Mouse (Mus musculus): ENCODE data around the gene A730061H03Rik. TPM values are rescaled to one million over a fixed set of nuclear protein-coding genes. Genes with fewer than 3 reads are reported as not detected.
A peak's percentile ranks its signal among the peaks of the same experiment; 100 is the strongest.

Gene A730061H03Rik
- 0.56 and 1.3 TPM in 2 replicates for polyA plus RNA-seq (2015; fragmentation: Nextera tagmentation; extraction: Ambion mirVana)

DNA sequence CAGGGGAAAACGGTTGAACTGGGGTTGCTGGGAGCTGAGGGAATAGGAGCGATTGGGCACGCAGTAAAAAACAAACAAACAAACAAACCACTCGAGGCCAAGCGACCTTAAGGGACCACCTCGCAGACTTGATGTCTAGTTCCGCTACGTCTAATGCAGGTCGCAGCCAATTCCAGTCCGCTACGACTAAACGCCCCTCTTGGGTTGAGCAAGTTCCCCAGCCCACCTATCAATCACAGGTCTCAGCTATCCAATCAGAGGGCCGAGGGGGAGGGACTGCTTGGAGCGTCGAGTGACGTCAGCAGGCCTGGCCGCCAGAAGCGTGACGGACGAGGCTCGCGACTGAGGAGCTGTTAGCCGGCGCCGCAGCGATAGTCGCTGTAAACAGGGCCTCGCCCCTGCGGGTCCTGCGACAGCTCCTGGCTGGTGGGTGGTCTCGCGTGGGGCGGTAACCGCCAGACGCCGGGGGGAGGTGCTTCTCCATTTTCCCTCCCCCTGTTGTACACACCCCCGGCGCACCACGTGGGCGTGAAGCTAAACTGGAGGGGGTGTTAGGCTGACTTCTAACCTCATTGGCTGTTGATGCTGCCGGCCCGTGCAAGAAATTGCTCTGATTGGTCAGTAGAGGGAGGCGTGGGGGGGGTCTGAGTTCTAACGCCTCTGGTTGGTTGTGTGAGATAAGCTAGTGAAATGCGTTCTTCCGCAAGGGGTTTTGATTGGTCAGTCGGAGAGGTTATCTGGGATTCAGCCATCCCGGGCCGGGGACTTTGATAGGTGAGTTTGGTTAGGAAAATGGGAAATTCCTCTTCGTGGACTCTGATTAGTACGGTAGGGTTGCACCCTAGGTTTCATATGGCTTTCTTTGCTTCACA, at the start of gene A730061H03Rik:
TSS of gene A730061H03Rik (minus strand) at position 205 of the 872 bp plus-strand sequence.
- H3K36me3 ChIP-seq, result peaks cover 32% of the 10 kb centered on the region
- H3K4me3 ChIP-seq, result peak within 1 kb of the TSS; percentile 69
- H3K27me3 ChIP-seq (replicated peaks), result no peaks in the 10 kb centered on the region
- H3K27ac ChIP-seq (replicated peaks), result peak within 1 kb of the TSS; percentile 99
- peak within 1 kb of the TSS; percentile 78 for H3K4me2 ChIP-seq
- H3K9me3 ChIP-seq, result no peaks in the 10 kb centered on the region
- peaks cover 30% of the 10 kb centered on the region for H3K4me1 ChIP-seq
- peak; percentile 92 for ATAC-seq (ENCODE audit: extremely low read depth, insufficient number of reproducible peaks, low FRiP score, low TSS enrichment)
- WGBS, result under 1% methylated on average over 51 of the region's 51 CpGs
- peak within 1 kb of the TSS; percentile 89 for H3K9ac ChIP-seq

DNA sequence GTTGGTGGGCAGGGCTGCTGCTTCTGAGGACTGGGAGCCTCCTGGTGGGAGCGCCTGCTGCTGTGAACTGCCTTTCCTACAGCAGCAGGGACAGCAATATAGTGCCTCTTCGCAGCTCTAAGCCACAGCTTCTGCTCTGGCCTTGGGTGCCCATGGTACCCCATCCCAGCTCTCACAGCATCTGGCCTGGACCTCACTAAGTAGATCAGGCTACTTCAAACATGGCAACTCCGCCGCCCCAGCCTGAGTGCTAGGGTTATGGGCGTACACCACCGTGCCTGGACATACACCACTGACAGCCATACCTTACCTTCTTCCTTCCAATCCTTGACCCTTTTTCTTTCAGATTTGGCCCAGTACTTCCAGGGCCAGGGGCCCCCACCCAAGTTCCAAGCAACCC, 48.1 kb upstream of the A730061H03Rik start:
- Histone ChIP-seq H3K9ac (no peak overlapping the region), H3K4me1 (peaks cover 29% of the 10 kb centered on the region), H3K36me3 (peaks cover 61% of the 10 kb centered on the region), H3K4me2 (no peak overlapping the region), H3K9me3 (no peaks in the 10 kb centered on the region), H3K27me3 (replicated peaks) (no peaks in the 10 kb centered on the region), H3K27ac (replicated peaks) (no peak overlapping the region), H3K4me3 (no peak overlapping the region)
- ATAC-seq (ENCODE audit: extremely low read depth, insufficient number of reproducible peaks, low FRiP score, low TSS enrichment), result no peak
- WGBS, result 92% methylated on average over 6 of the region's 6 CpGs

DNA sequence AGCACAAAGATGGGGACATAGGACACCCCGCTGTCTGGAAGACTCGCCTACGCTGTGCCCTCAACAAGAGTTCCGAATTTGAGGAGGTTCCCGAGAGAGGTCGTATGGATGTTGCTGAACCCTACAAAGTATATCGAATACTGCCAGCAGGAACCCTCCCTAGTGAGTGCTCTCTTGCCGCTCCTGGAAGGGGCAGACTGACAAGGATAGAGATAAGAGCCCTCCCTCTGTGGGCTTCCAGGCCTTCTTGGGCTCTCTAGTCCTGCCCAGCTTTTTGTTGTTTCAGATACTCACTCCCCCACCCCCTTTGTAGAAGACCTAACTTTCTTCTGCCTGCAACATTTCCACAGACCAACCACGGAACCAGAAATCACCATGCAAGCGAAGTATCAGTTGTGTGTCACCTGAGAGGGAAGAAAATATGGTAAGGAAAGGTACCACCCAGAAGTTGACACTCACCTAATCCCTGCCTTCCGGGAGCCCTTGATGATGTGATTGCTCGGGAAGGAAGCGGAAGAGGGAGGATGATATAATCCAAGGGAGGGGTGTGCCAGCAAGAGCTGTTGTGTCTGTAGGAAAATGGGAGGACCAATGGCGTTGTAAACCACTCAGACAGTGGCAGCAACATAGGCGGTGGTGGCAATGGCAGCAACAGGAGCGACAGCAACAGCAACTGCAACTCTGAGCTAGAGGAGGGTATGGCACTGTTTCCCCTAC, 45.7 kb upstream of the A730061H03Rik start:
- Histone ChIP-seq H3K27ac (replicated peaks) (no peak overlapping the region), H3K4me3 (no peak overlapping the region), H3K36me3 (peaks cover 86% of the 10 kb centered on the region), H3K27me3 (replicated peaks) (no peaks in the 10 kb centered on the region), H3K4me2 (no peak overlapping the region), H3K9me3 (no peaks in the 10 kb centered on the region), H3K9ac (0 out of 2 replicates have a peak overlapping the region, but pooled peaks have one; percentile 37), H3K4me1 (peaks cover 17% of the 10 kb centered on the region)
- no peak for ATAC-seq (ENCODE audit: extremely low read depth, insufficient number of reproducible peaks, low FRiP score, low TSS enrichment)
- WGBS, result 73% methylated on average over 16 of the region's 16 CpGs

DNA sequence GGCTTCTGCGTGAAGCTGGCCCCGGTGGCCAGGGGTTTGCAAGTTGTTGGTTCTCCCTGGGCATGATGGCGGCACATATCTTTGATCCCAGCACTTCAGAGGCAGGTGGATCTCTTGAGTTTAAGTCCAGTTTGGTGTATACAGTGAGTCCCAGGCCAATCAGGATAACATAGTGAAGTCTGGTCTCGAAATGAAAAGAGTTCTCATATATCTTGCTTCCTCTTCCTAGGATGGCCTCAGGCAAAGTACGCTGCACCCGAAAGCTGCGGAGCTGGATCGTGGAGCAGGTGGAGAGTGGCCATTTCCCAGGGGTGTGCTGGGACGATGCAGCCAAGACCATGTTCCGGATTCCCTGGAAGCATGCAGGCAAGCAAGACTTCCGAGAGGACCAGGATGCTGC, 44.6 kb upstream of the A730061H03Rik start:
- Histone ChIP-seq H3K9ac (0 out of 2 replicates have a peak overlapping the region, but pooled peaks have one; percentile 21), H3K4me3 (peak overlapping the region; percentile 54), H3K9me3 (no peaks in the 10 kb centered on the region), H3K27me3 (replicated peaks) (no peaks in the 10 kb centered on the region), H3K4me1 (peaks cover 17% of the 10 kb centered on the region), H3K27ac (replicated peaks) (0 out of 2 replicates have a peak overlapping the region, but pooled peaks have one; percentile 84), H3K36me3 (peaks cover 88% of the 10 kb centered on the region), H3K4me2 (peak overlapping the region; percentile 72)
- ATAC-seq (ENCODE audit: extremely low read depth, insufficient number of reproducible peaks, low FRiP score, low TSS enrichment), result no peak
- 93% methylated on average over 11 of the region's 11 CpGs for WGBS

DNA sequence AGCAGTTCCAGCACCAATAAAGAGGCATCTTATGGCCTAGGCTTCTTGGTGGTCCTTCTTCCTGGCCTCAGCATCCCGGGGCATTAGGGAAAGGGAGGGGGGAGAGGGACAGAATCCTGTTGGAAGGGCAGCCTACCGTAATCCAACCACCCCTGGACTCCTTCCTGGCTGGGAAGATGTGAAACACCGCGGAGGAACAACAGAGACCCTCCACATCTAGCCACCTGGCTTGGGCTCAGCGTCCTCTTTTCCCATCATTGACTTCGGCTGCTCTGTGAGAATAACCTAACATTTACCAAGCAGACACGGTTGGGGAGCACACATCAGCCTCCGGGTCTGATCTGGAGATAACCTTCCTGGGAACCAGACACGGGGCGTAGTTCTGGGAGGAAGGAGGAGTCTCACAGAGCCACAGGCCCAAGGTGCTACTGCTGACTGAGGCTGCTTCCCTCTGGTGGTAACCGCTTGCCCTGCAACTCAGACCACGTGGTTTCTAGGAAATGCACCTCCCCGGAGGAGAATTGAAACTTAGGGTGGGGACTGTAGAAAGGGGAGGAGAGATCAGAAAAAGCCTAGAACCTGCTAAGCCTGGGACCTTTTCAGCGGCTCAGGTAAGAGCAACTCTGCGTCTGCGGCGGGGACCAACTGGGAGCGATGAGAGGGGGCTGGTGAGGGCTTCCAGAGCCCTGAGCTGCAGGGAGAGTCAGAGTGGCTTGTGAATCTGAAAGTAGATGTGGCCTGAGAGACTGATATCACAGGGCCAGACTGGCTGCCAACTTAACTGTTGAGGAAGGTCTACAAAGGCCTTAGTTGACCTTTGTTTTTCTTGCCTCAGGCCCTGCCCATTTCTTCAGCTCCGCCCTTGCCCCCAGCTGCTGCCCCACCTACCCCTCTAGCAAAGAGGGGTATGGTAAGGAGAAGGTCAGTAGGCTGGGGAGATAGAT, 43.7 kb upstream of the A730061H03Rik start:
- H3K27ac ChIP-seq (replicated peaks), result peak overlapping the region; percentile 84
- H3K36me3 ChIP-seq, result peaks cover 88% of the 10 kb centered on the region
- ATAC-seq (ENCODE audit: extremely low read depth, insufficient number of reproducible peaks, low FRiP score, low TSS enrichment), result peak; percentile 78
- peak overlapping the region; percentile 54 for H3K4me3 ChIP-seq
- peak overlapping the region; percentile 72 for H3K4me2 ChIP-seq
- H3K9me3 ChIP-seq, result no peaks in the 10 kb centered on the region
- peak overlapping the region; percentile 81 for H3K9ac ChIP-seq
- H3K4me1 ChIP-seq, result peaks cover 17% of the 10 kb centered on the region
- H3K27me3 ChIP-seq (replicated peaks), result no peaks in the 10 kb centered on the region
- 14% methylated on average over 19 of the region's 19 CpGs for WGBS

GRCm38 (mm10) chr14:55603271-55603632, 43.0 kb upstream of the A730061H03Rik start, which contains the start of gene Irf9:
TSS of gene Irf9 (plus strand) at chr14:55603571.
- 79% methylated on average over 7 of the region's 7 CpGs for WGBS
- H3K4me2 ChIP-seq, result peak within 1 kb of the TSS; percentile 72
- H3K27ac ChIP-seq (replicated peaks), result peak within 1 kb of the TSS; percentile 84
- H3K4me1 ChIP-seq, result peaks cover 17% of the 10 kb centered on the region
- no peak for ATAC-seq (ENCODE audit: extremely low read depth, insufficient number of reproducible peaks, low FRiP score, low TSS enrichment)
- H3K4me3 ChIP-seq, result peak within 1 kb of the TSS; percentile 54
- H3K9me3 ChIP-seq, result no peaks in the 10 kb centered on the region
- H3K27me3 ChIP-seq (replicated peaks), result no peaks in the 10 kb centered on the region
- H3K36me3 ChIP-seq, result peaks cover 88% of the 10 kb centered on the region
- H3K9ac ChIP-seq, result peak within 1 kb of the TSS; percentile 81

- peaks cover 11% of the 10 kb centered on the region; the same call in 1 of the 2 replicates for H3K4me1 ChIP-seq
- no peak overlapping the region for H3K4me3 ChIP-seq
- no peaks in the 10 kb centered on the region for H3K27me3 ChIP-seq (replicated peaks)
- WGBS, result 91% methylated on average over 21 of the region's 21 CpGs
- no peak overlapping the region for H3K27ac ChIP-seq (replicated peaks)
- no peak overlapping the region for H3K9ac ChIP-seq
- ATAC-seq (ENCODE audit: extremely low read depth, insufficient number of reproducible peaks, low FRiP score, low TSS enrichment), result no peak
- H3K36me3 ChIP-seq, result peaks cover 98% of the 10 kb centered on the region
- no peak overlapping the region for H3K4me2 ChIP-seq
- H3K9me3 ChIP-seq, result no peaks in the 10 kb centered on the region
Observed at GRCm38 (mm10) chr14:55598521-55599390, 38.5 kb upstream of the A730061H03Rik start.

DNA sequence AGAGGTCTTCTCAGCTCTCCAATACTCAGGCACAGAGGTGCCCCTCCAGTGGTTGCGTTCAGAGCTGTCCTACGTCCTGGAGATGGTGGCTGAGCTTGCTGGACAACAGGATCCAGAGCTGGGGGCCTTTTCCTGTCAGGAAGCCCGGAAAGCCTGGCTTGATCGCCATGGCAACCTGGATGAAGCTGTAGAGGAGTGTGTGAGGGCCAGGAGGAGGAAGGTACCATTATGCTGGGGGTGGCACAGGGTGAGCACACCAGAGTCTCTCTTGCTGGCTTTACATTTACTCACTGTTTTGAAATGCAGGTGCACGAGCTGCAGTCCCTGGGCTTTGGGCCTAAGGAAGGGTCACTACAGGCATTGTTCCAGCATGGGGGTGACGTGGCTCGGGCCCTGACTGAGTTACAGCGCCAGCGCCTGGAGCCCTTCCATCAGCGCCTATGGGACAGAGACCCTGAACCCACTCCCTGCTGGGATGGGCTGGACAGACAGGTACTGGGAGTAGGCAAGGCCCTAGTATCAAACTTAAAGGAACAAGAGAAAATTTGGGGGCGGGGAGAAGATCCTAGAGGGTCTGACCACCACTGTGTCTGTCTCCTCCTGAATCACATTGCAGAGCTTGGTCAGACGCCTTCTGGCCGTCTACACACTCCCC, 36.0 kb upstream of the A730061H03Rik start:
- no peaks in the 10 kb centered on the region for H3K27me3 ChIP-seq (replicated peaks)

DNA sequence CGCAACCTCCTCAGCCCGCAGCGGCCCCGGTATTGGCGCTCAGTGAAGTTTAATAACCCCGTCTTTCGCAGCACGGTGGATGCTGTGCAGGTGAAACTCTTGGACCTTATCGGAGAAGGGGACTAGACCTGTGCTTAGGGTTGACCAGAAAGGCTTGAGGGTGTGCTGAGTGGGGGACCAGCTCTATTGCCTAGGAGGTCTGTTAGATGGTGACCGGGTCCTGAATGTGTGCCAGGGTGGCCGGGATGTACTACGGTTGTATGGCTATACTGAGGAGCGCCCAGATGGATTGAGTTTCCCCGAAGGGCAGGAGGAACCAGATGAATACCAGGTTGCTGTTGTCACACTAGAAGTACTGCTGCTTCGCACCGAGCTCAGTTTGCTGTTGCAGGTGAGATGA, 32.0 kb upstream of the A730061H03Rik start:
- Histone ChIP-seq H3K4me1 (peaks cover 36% of the 10 kb centered on the region), H3K27me3 (replicated peaks) (no peaks in the 10 kb centered on the region), H3K27ac (replicated peaks) (peak overlapping the region; percentile 99), H3K4me2 (peak overlapping the region; percentile 96), H3K9me3 (no peaks in the 10 kb centered on the region), H3K4me3 (peak overlapping the region; percentile 95), H3K36me3 (peaks cover 61% of the 10 kb centered on the region), H3K9ac (peak overlapping the region; percentile 96)
- ATAC-seq (ENCODE audit: extremely low read depth, insufficient number of reproducible peaks, low FRiP score, low TSS enrichment), result no peak
- WGBS, result 4% methylated on average over 16 of the region's 16 CpGs

More for the DNA sequence above, 36.0 kb upstream of the A730061H03Rik start:
- H3K9me3 ChIP-seq, result no peaks in the 10 kb centered on the region
- no peak for ATAC-seq (ENCODE audit: extremely low read depth, insufficient number of reproducible peaks, low FRiP score, low TSS enrichment)
- H3K27ac ChIP-seq (replicated peaks), result no peak overlapping the region
- H3K4me2 ChIP-seq, result no peak overlapping the region
- peaks cover 76% of the 10 kb centered on the region for H3K36me3 ChIP-seq
- peaks cover 24% of the 10 kb centered on the region for H3K4me1 ChIP-seq
- H3K9ac ChIP-seq, result no peak overlapping the region
- H3K4me3 ChIP-seq, result no peak overlapping the region
- 81% methylated on average over 13 of the region's 13 CpGs for WGBS
